Comparison of ENCODE assay signal across 8 mouse cellular contexts in genomic region chrX:23295952-23296598, GRCm38 (mm10).
DNase-seq lines count a peak whose midpoint lies in the region; ATAC-seq and TF ChIP-seq lines count a peak whose summit lies in the region.

No protein-coding gene starts in this region.

- no peak overlapping the region for H3K4me2 ChIP-seq in liver, embryonic 12.5 days

- no peaks in the 10 kb centered on the region for H3K27me3 ChIP-seq in liver, embryonic 12.5 days (replicated peaks)
- no peaks in the 10 kb centered on the region for H3K27me3 ChIP-seq in cerebellum, adult 2 months (ENCODE audit: control insufficient read depth, insufficient read depth, low read length)
- H3K27me3 ChIP-seq in midbrain, embryonic 10.5 days (ENCODE audit: low read depth, poor library complexity, severe bottlenecking): no peaks in the 10 kb centered on the region

- TF ChIP-seq POLR2A in cerebellum, adult 2 months (IDR thresholded peaks at IDR 0.05; ENCODE audit: borderline replicate concordance, insufficient read depth, low read length): no peak

- no peaks in the 10 kb centered on the region for H3K9me3 ChIP-seq in liver, embryonic 12.5 days (replicated peaks)
- no peaks in the 10 kb centered on the region for H3K9me3 ChIP-seq in midbrain, embryonic 10.5 days (replicated peaks)

- ATAC-seq in liver, embryonic 12.5 days: no peak

- H3K36me3 ChIP-seq in liver, embryonic 12.5 days: no peaks in the 10 kb centered on the region
- no peaks in the 10 kb centered on the region for H3K36me3 ChIP-seq in midbrain, embryonic 10.5 days

- peak; percentile 35; the same call in 1 of the 2 replicates for TF ChIP-seq CTCF in cerebellum, adult 2 months (IDR thresholded peaks at IDR 0.05; ENCODE audit: borderline replicate concordance, insufficient read depth, low read depth, low read length)
- peak; percentile 82 for TF ChIP-seq CTCF in layer of hippocampus, adult 2 months (conservative IDR thresholded peaks at IDR 0.05)

- H3K4me1 ChIP-seq in liver, embryonic 12.5 days: no peaks in the 10 kb centered on the region
- no peaks in the 10 kb centered on the region for H3K4me1 ChIP-seq in cerebellum, adult 2 months (ENCODE audit: control insufficient read depth, insufficient read depth, low read length)
- no peaks in the 10 kb centered on the region for H3K4me1 ChIP-seq in midbrain, embryonic 10.5 days

- DNase-seq in liver: peak; percentile 4
- peak; percentile 10 to 15 for DNase-seq in cerebellum, adult 2 months
- peak; percentile 23 to 64 for DNase-seq in frontal cortex, postnatal 14 days (ENCODE audit: low spot score in 2 of 2)
- peak; percentile 47 to 63 for DNase-seq in layer of hippocampus, adult 2 months (ENCODE audit: low spot score in 2 of 2)
- peak; percentile 12 for DNase-seq in midbrain, embryonic 10.5 days (ENCODE audit: low spot score)
- DNase-seq in spleen, postnatal 14 days (ENCODE audit: low spot score in 2 of 2): no peak
- DNase-seq in ovary, postnatal 14 days (ENCODE audit: low spot score): no peak

- no peak overlapping the region for H3K9ac ChIP-seq in liver, embryonic 12.5 days

- 28% methylated on average over 5 of the region's 5 CpGs for WGBS in liver, embryonic 12.5 days (ENCODE audit: insufficient replicate concordance)
- WGBS in cerebellum, adult 2 months: 28% methylated on average over 5 of the region's 5 CpGs
- 35% methylated on average over 5 of the region's 5 CpGs for WGBS in midbrain, embryonic 10.5 days

- H3K4me3 ChIP-seq in liver, embryonic 12.5 days: no peak overlapping the region
- no peak overlapping the region for H3K4me3 ChIP-seq in cerebellum, adult 2 months (replicated peaks; ENCODE audit: insufficient read depth, low read depth, low read length)
- peak overlapping the region; percentile 33; the same call in 1 of the 2 replicates for H3K4me3 ChIP-seq in layer of hippocampus, adult 2 months
- no peak overlapping the region for H3K4me3 ChIP-seq in midbrain, embryonic 10.5 days

- no peak overlapping the region for H3K27ac ChIP-seq in liver, embryonic 12.5 days
- H3K27ac ChIP-seq in cerebellum, adult 2 months (ENCODE audit: insufficient read depth, low read length): no peak overlapping the region
- no peak overlapping the region for H3K27ac ChIP-seq in layer of hippocampus, adult 2 months
- H3K27ac ChIP-seq in midbrain, embryonic 10.5 days (replicated peaks): no peak overlapping the region

Comparison
In these comparisons a context has a peak if more than half of its experiments do, and no peak if none do; other contexts are left out.
1. DNase-seq: peak in liver (single experiment), cerebellum, adult 2 months (2 of 2), frontal cortex, postnatal 14 days (2 of 2), layer of hippocampus, adult 2 months (2 of 2) and midbrain, embryonic 10.5 days (single experiment); none in spleen, postnatal 14 days (0 of 2) and ovary, postnatal 14 days (single experiment).